Mouse (Mus musculus): ENCODE data around the gene Exoc2.

DNA sequence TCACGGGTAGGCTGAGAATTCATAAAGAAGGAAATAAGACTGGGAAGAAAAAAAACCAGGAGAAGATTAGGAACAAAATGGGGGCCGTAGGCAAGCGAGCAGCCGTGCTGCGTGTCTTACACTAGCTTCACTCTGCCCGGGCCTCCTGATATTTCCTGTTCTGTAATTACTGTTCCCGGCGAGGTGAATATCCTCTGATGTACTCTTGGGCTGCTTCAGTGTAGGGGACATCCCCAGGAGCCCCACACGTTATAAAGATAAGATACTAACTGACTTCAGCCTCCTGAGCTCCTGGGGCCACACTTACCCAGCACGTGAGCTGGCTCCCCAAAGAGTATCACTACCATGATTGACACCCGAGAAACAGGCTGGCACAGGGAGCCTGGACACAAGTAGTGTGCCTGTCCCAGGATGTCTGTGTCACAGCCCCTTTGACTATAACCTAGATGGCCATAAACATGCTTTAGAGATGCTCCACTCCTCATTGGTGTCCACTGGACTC lies 196.2 kb downstream of the Exoc2 start:
- no peak for TF ChIP-seq CTCF (conservative IDR thresholded peaks at IDR 0.05; ENCODE audit: insufficient read depth, insufficient read length, low read depth, low read length)
- no peak for TF ChIP-seq POLR2A (IDR thresholded peaks at IDR 0.05; ENCODE audit: low read depth, low read length)

Data from kidney, adult 2 months (tissue).